Mouse (Mus musculus) G1E (cell line): ENCODE measurements around the gene Gm17542.

Experiments
- CTCF ChIP-seq: IDR thresholded peaks from 2 replicates; pipeline ENCODE4 v1.5.1; 2012; ENCODE audit warnings: low read depth, low read length, inconsistent platforms, mixed read lengths
- POLR2AphosphoS5 ChIP-seq: IDR thresholded peaks from 2 replicates; pipeline ENCODE4 v1.6.1; 2012; ENCODE audit warnings: low read depth, low read length, inconsistent platforms; ENCODE audit not compliant: insufficient replicate concordance

- TF ChIP-seq CTCF = no peak
- TF ChIP-seq POLR2AphosphoS5 = no peak
Observed at GRCm38 (mm10) chr10:58709021-58709420, 9.0 kb downstream of the Gm17542 start.
